Mouse (Mus musculus) testis, adult 2 months (tissue): ENCODE results near the gene Gmcl1.

ENCODE experiments used
- CTCF ChIP-seq: fragments of 200-500 bp; IDR thresholded peaks from 2 replicates; pipeline ENCODE4 v1.5.1; 2012; ENCODE audit warnings: low read depth, mild to moderate bottlenecking, inconsistent platforms, low read length, moderate library complexity; ENCODE audit not compliant: control insufficient read depth, insufficient read depth, insufficient replicate concordance
- POLR2A ChIP-seq: fragments of 200-500 bp; IDR thresholded peaks from 2 replicates; pipeline ENCODE4 v1.6.1; 2012; ENCODE audit warnings: low read depth, mild to moderate bottlenecking, inconsistent platforms, low read length, moderate library complexity; ENCODE audit not compliant: control insufficient read depth

DNA sequence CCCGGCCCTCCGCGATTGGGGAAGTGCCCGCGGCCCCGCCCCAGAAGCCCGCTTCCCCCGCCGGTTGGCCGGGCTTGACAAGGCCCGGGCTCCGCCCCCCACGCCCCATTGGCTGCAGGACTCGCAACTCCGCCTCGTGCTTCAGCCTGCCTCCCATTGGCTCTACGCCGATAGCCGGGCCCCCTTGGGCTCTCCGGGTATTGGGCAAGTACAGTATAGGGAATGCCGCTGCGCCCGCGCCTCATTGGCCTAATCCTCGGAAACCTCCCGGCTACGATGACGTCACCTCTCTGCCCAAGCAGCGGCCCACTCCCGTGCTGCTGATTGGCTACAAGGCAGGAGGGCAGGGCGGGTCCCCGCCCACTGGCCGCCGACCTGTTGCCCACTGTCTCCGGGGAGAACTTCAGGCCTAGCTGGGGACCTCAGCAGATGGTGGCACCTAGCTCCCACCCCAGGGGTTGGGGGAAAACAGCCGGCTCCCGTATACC, 63.9 kb downstream of the Gmcl1 start:
- no peak for TF ChIP-seq CTCF
- peak; percentile 80 for TF ChIP-seq POLR2A
